Mouse (Mus musculus): ENCODE results near the gene Ttc13.

DNA sequence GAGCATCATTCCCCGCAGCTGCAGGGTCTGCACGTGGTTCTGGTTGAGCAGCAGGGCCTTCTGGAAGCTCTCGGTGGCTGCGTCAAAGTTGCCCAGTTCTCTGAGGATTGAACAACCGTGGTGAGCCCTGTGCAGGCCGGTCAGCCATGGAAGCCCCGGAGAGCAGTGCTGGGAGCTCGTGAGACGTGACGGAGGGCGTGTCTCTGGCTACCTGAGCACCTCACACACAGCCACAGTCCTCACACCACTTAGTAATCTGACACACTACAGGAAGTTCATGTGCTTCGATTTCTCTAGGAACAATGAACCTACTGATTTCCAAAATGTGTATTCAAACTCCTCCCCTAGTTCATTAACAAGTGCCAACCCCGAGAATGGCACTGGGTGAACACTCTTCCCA, 32.9 kb downstream of the Ttc13 start:
- TF ChIP-seq CTCF (IDR thresholded peaks at IDR 0.05; ENCODE audit: low read depth) (no peak), EP300 (IDR thresholded peaks at IDR 0.05; ENCODE audit: low read depth) (no peak)
